Mouse (Mus musculus) induced T-regulatory cell, adult 2 months (primary cell): ENCODE measurements around the gene Mrpl12.
A peak's percentile ranks its signal among the peaks of the same experiment; 100 is the strongest.

Experiments used
- DNase-seq: peaks from one replicate; pipeline ENCODE4 v3.0.0-alpha.2; 2012; ENCODE audit warnings: low read depth

Gene Mrpl12

GRCm38 (mm10) chr11:120472052-120472451, 12.4 kb upstream of the Mrpl12 start:
- DNase-seq: no peak

- DNase-seq: no peak
Measured at GRCm38 (mm10) chr11:120483448-120483934, 922 bp upstream of the Mrpl12 start.

GRCm38 (mm10) chr11:120485251-120485650, 838 bp downstream of the Mrpl12 start:
- DNase-seq: no peak

GRCm38 (mm10) chr11:120488516-120488915, 4.1 kb downstream of the Mrpl12 start:
- peak; percentile 19 for DNase-seq

- peak; percentile 90 for DNase-seq
Measured at GRCm38 (mm10) chr11:120489054-120489761, 4.8 kb downstream of the Mrpl12 start.

GRCm38 (mm10) chr11:120490291-120491046, 6.1 kb downstream of the Mrpl12 start:
- no peak for DNase-seq

- DNase-seq: peak; percentile 87
Measured at GRCm38 (mm10) chr11:120491317-120492023, 7.1 kb downstream of the Mrpl12 start, which contains the start of gene Slc25a10. Gene Slc25a10 (plus strand): TSS chr11:120491840.

- peak; percentile 72 for DNase-seq
Measured at GRCm38 (mm10) chr11:120492024-120492877, 7.8 kb downstream of the Mrpl12 start.

- no peak for DNase-seq
Measured at GRCm38 (mm10) chr11:120492878-120493203, 8.4 kb downstream of the Mrpl12 start.

GRCm38 (mm10) chr11:120493351-120493750, 8.9 kb downstream of the Mrpl12 start:
- no peak for DNase-seq

GRCm38 (mm10) chr11:120493911-120494310, 9.5 kb downstream of the Mrpl12 start:
- no peak for DNase-seq

- DNase-seq: no peak
Measured at GRCm38 (mm10) chr11:120497436-120497835, 13.0 kb downstream of the Mrpl12 start.

- no peak for DNase-seq
Measured at GRCm38 (mm10) chr11:120498226-120498625, 13.8 kb downstream of the Mrpl12 start.

GRCm38 (mm10) chr11:120498891-120499290, 14.5 kb downstream of the Mrpl12 start:
- DNase-seq: no peak

- DNase-seq: no peak
Measured at GRCm38 (mm10) chr11:120499894-120500293, 15.5 kb downstream of the Mrpl12 start.

- no peak for DNase-seq
Measured at GRCm38 (mm10) chr11:120500357-120500756, 15.9 kb downstream of the Mrpl12 start.

- no peak for DNase-seq
Measured at GRCm38 (mm10) chr11:120501018-120501417, 16.6 kb downstream of the Mrpl12 start.

- no peak for DNase-seq
Measured at GRCm38 (mm10) chr11:120501701-120502100, 17.3 kb downstream of the Mrpl12 start.

GRCm38 (mm10) chr11:120505661-120506060, 21.2 kb downstream of the Mrpl12 start:
- DNase-seq: no peak

GRCm38 (mm10) chr11:120506899-120507298, 22.5 kb downstream of the Mrpl12 start:
- peak; percentile 46 for DNase-seq

- DNase-seq: no peak
Measured at GRCm38 (mm10) chr11:120507611-120508289, 23.3 kb downstream of the Mrpl12 start.
